Mouse (Mus musculus) heart, embryonic 16.5 days (tissue): ENCODE data around the gene Rgcc. TPM values are rescaled to one million over a fixed set of nuclear protein-coding genes. Genes with fewer than 3 reads are reported as not detected.
A peak's percentile ranks its signal among the peaks of the same experiment; 100 is the strongest.

Source experiments
- ATAC-seq: fragments of 200-750 bp; cut with Nextera tagmentation; replicated peaks from 2 replicates; pipeline ENCODE4 v1.8.0; 2017; ENCODE audit warnings: moderate number of reproducible peaks; ENCODE audit not compliant: insufficient read depth, low FRiP score; ENCODE audit errors: extremely low read depth
- H3K27ac ChIP-seq: fragments of 300-500 bp; sonication (generic); 2 replicates; pipeline ENCODE4 v1.5.1; 2014; ENCODE audit warnings: mild to moderate bottlenecking, low read length, control low read depth, moderate library complexity
- H3K27me3 ChIP-seq: fragments of 300-500 bp; sonication (generic); 2 replicates; pipeline ENCODE4 v1.6.1; 2014; ENCODE audit warnings: low read length, mixed read lengths; ENCODE audit not compliant: control insufficient read depth, insufficient read depth
- H3K36me3 ChIP-seq: fragments of 300-500 bp; sonication (generic); 2 replicates; pipeline ENCODE4 v1.6.1; 2014; ENCODE audit not compliant: control insufficient read depth, insufficient read depth
- H3K4me1 ChIP-seq: fragments of 300-500 bp; sonication (generic); 2 replicates; pipeline ENCODE4 v1.6.1; 2014; ENCODE audit warnings: low read length, mixed read lengths; ENCODE audit not compliant: control insufficient read depth, insufficient read depth
- H3K4me2 ChIP-seq: fragments of 300-500 bp; sonication (generic); 2 replicates; pipeline ENCODE4 v1.6.1; 2014; ENCODE audit warnings: low read depth, mild to moderate bottlenecking, control low read depth, low read length
- H3K4me3 ChIP-seq: fragments of 300-500 bp; sonication (generic); 2 replicates; pipeline ENCODE4 v1.5.1; 2014; ENCODE audit warnings: mild to moderate bottlenecking, control low read depth, low read length
- H3K9ac ChIP-seq: fragments of 300-500 bp; sonication (generic); 2 replicates; pipeline ENCODE4 v1.6.1; 2014; ENCODE audit warnings: low read length, control low read depth
- H3K9me3 ChIP-seq: fragments of 300-500 bp; sonication (generic); replicated peaks from 2 replicates; pipeline ENCODE4 v1.6.1; 2016; ENCODE audit warnings: low read length; ENCODE audit not compliant: control insufficient read depth
- WGBS: fragments of 180-500 bp; shearing (Covaris S2); extraction: QIAGEN DNeasy Blood & Tissue Kit; methylation state at CpG from one replicate; pipeline ENCODE4 v1.1.7; 2014; 5-methylcytosine and 5-hydroxymethylcytosine counted together
- polyA plus RNA-seq: library from polyadenylated mRNA; unstranded; fragments of >200 nt; fragmentation: Nextera tagmentation; extraction: Ambion mirVana; gene quantifications from 2 replicates; pipeline ENCODE4 v1.2.1, GENCODE M21; 2015

Gene Rgcc
- polyA plus RNA-seq, 1 experiment from 2014 or later = 74.7 TPM

DNA sequence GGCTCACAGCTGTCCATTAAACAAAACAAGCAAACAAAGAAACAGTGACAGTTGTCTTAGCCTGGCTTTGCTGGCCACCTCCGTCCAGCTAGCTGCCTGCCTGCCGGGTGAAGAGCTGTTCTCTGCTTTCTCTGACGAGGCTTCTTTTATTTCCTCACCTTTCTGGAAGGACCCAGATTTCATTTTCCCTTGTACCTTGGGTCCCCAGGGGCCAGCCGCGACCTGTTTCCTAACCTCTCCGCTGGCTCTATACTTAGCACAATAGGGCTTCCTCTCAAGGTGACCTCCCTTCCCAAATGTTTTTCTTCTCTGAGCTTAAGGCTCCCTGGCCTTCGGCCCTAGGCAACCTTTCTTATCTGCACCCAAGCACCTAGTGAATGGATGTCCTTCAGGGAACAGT, 23.5 kb downstream of the Rgcc start:
- WGBS = 34% methylated on average over 7 of the region's 7 CpGs
- Histone ChIP-seq H3K9me3 (no peaks in the 10 kb centered on the region), H3K36me3 (no peaks in the 10 kb centered on the region), H3K27me3 (no peaks in the 10 kb centered on the region), H3K4me3 (no peak overlapping the region), H3K27ac (no peak overlapping the region), H3K4me2 (no peak overlapping the region), H3K9ac (no peak overlapping the region), H3K4me1 (peaks cover 16% of the 10 kb centered on the region)
- no peak for ATAC-seq

GRCm38 (mm10) chr14:79275870-79276395, 25.5 kb downstream of the Rgcc start:
- Histone ChIP-seq H3K36me3 (no peaks in the 10 kb centered on the region), H3K4me3 (no peak overlapping the region), H3K27me3 (no peaks in the 10 kb centered on the region), H3K4me2 (no peak overlapping the region), H3K4me1 (peaks cover 14% of the 10 kb centered on the region), H3K9ac (no peak overlapping the region), H3K27ac (no peak overlapping the region), H3K9me3 (no peaks in the 10 kb centered on the region; the same call in 1 of the 2 replicates)
- WGBS = 75% methylated on average over 8 of the region's 8 CpGs
- no peak for ATAC-seq

DNA sequence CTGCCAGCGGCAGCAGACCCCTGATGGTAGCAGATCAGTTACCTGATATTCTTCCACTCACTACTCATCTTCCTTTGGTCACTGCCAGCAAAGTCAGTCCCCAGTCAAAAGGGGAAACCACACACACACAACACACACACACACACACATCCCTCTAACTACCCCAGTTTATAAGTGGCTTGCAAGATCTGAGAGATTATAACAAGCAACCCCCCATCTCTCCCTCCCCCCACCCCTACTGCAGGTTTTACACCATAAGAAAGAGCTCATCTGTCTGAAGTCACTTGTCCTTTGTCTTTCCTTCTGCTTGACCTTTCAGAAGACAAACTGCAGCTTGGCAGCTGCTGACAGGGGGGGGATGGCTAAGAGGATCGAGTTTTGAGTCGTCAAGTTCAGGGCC, 26.0 kb downstream of the Rgcc start:
- ATAC-seq = no peak
- Histone ChIP-seq H3K27me3 (no peaks in the 10 kb centered on the region), H3K36me3 (no peaks in the 10 kb centered on the region), H3K4me1 (peaks cover 14% of the 10 kb centered on the region), H3K4me2 (no peak overlapping the region), H3K4me3 (no peak overlapping the region), H3K9me3 (no peaks in the 10 kb centered on the region; the same call in 1 of the 2 replicates), H3K27ac (no peak overlapping the region), H3K9ac (no peak overlapping the region)
- 30% methylated on average over 3 of the region's 3 CpGs for WGBS

- 56% methylated on average over 15 of the region's 15 CpGs for WGBS
- peaks cover 18% of the 10 kb centered on the region for H3K4me1 ChIP-seq
- no peak for ATAC-seq
- no peak overlapping the region for H3K4me2 ChIP-seq
- peak overlapping the region; percentile 37; the same call in 1 of the 2 replicates for H3K27ac ChIP-seq
- no peaks in the 10 kb centered on the region for H3K27me3 ChIP-seq
- H3K9ac ChIP-seq = no peak overlapping the region
- no peak overlapping the region for H3K4me3 ChIP-seq
- H3K9me3 ChIP-seq = peaks cover 3% of the 10 kb centered on the region; the same call in 1 of the 2 replicates
- H3K36me3 ChIP-seq = no peaks in the 10 kb centered on the region
Measured at GRCm38 (mm10) chr14:79273697-79274477, 27.6 kb downstream of the Rgcc start.

DNA sequence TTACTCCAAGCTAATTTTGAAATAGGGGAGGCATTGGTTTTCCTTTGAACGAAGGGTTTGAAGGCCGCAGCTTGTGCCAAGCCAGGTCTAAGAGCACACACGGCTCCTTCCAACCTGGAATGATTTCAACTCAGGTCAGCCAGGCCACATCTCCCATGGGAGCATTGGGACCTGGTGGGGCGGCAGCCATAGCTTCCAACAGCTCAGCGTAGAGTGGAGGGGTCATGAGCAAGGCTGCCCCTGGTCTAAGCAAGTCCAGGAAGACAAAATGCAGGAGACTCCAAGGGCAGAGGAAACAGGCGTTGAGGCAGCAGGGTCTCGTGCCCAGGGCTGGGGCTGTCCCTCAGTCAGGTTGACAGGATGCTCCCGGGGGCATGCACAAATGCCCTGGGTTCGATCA, 28.5 kb downstream of the Rgcc start:
- H3K4me3 ChIP-seq = no peak overlapping the region
- H3K4me2 ChIP-seq = no peak overlapping the region
- ATAC-seq = no peak
- H3K27ac ChIP-seq = no peak overlapping the region
- H3K4me1 ChIP-seq = peaks cover 17% of the 10 kb centered on the region
- H3K9ac ChIP-seq = no peak overlapping the region
- H3K36me3 ChIP-seq = no peaks in the 10 kb centered on the region
- peaks cover 2% of the 10 kb centered on the region; the same call in 1 of the 2 replicates for H3K27me3 ChIP-seq
- 89% methylated on average over 9 of the region's 9 CpGs for WGBS
- peaks cover 3% of the 10 kb centered on the region; the same call in 1 of the 2 replicates for H3K9me3 ChIP-seq

- Histone ChIP-seq H3K9me3 (peaks cover 3% of the 10 kb centered on the region; the same call in 1 of the 2 replicates), H3K4me3 (no peak overlapping the region), H3K9ac (no peak overlapping the region), H3K4me2 (no peak overlapping the region), H3K27ac (no peak overlapping the region), H3K36me3 (no peaks in the 10 kb centered on the region), H3K27me3 (peaks cover 3% of the 10 kb centered on the region; the same call in 1 of the 2 replicates), H3K4me1 (peaks cover 10% of the 10 kb centered on the region)
- WGBS = 84% methylated on average over 3 of the region's 3 CpGs
- ATAC-seq = no peak
Measured at GRCm38 (mm10) chr14:79272188-79272694, 29.2 kb downstream of the Rgcc start.

- Histone ChIP-seq H3K9ac (no peak overlapping the region), H3K27ac (peak overlapping the region; percentile 54), H3K4me2 (no peak overlapping the region), H3K4me3 (no peak overlapping the region), H3K4me1 (peaks cover 7% of the 10 kb centered on the region), H3K36me3 (no peaks in the 10 kb centered on the region), H3K27me3 (peaks cover 3% of the 10 kb centered on the region; the same call in 1 of the 2 replicates), H3K9me3 (peaks cover 3% of the 10 kb centered on the region; the same call in 1 of the 2 replicates)
- WGBS = 42% methylated on average over 1 of the region's 1 CpGs
- ATAC-seq = no peak
Measured at GRCm38 (mm10) chr14:79269551-79269950, 31.9 kb downstream of the Rgcc start.

GRCm38 (mm10) chr14:79267878-79268277, 33.6 kb downstream of the Rgcc start:
- WGBS = 84% methylated on average over 10 of the region's 10 CpGs

GRCm38 (mm10) chr14:79267382-79267781, 34.1 kb downstream of the Rgcc start:
- WGBS = 52% methylated on average over 1 of the region's 1 CpGs
- no peak overlapping the region for H3K4me3 ChIP-seq
- peak overlapping the region; percentile 6; the same call in 1 of the 2 replicates for H3K27ac ChIP-seq
- no peak overlapping the region for H3K4me2 ChIP-seq
- peaks cover 3% of the 10 kb centered on the region; the same call in 1 of the 2 replicates for H3K9me3 ChIP-seq
- H3K9ac ChIP-seq = no peak overlapping the region
- H3K36me3 ChIP-seq = no peaks in the 10 kb centered on the region
- H3K27me3 ChIP-seq = peaks cover 3% of the 10 kb centered on the region; the same call in 1 of the 2 replicates
- no peak for ATAC-seq
- H3K4me1 ChIP-seq = peaks cover 4% of the 10 kb centered on the region

More at GRCm38 (mm10) chr14:79267878-79268277, 33.6 kb downstream of the Rgcc start:
- no peak overlapping the region for H3K4me3 ChIP-seq
- H3K4me1 ChIP-seq = peaks cover 4% of the 10 kb centered on the region
- peaks cover 3% of the 10 kb centered on the region; the same call in 1 of the 2 replicates for H3K9me3 ChIP-seq
- H3K27me3 ChIP-seq = peaks cover 3% of the 10 kb centered on the region; the same call in 1 of the 2 replicates
- H3K27ac ChIP-seq = peak overlapping the region; percentile 66
- H3K36me3 ChIP-seq = no peaks in the 10 kb centered on the region
- no peak overlapping the region for H3K4me2 ChIP-seq
- ATAC-seq = peak; percentile 20; the same call in 1 of the 2 replicates
- no peak overlapping the region for H3K9ac ChIP-seq
